Mouse (Mus musculus) left cerebral cortex, postnatal 4 days (tissue): ENCODE data around the gene Cyb5r2. TPM values are rescaled to one million over a fixed set of nuclear protein-coding genes. Genes with fewer than 3 reads are reported as not detected.

Experiments used
- DNase-seq: peaks from one replicate; pipeline ENCODE4 v3.0.0-alpha.2; 2022
- intact Hi-C: fragments of 180-260 bp; cut with DNase I; formaldehyde crosslinking; loops from one replicate; pipeline ENCODE4 v1.15.1; 2025
- total RNA-seq, 2 experiments: library from RNA; stranded (reverse); gene quantifications; 2 replicates each; pipeline ENCODE4 v1.2.3; 2021

The Cyb5r2 gene
- total RNA-seq, 2 experiments from 2014 or later, result not detected

GRCm38 (mm10) chr7:107730587-107730986 is 27.2 kb downstream of the Cyb5r2 start:
- no peak for DNase-seq
- intact Hi-C loops, result no loop called here

GRCm38 (mm10) chr7:107727538-107727937 is 30.3 kb downstream of the Cyb5r2 start:
- DNase-seq, result no peak
- intact Hi-C loops, result no loop called here

GRCm38 (mm10) chr7:107722536-107722935 is 35.3 kb downstream of the Cyb5r2 start:
- intact Hi-C loops, result no loop called here
- no peak for DNase-seq

GRCm38 (mm10) chr7:107720771-107721170 is 37.1 kb downstream of the Cyb5r2 start:
- intact Hi-C loops, result no loop called here
- DNase-seq, result no peak

GRCm38 (mm10) chr7:107714067-107714466 is 43.8 kb downstream of the Cyb5r2 start:
- no peak for DNase-seq
- intact Hi-C loops, result no loop called here

- peak; percentile 8 for DNase-seq
Observed at GRCm38 (mm10) chr7:107712743-107713142, 45.1 kb downstream of the Cyb5r2 start.

GRCm38 (mm10) chr7:107708491-107709112 is 49.2 kb downstream of the Cyb5r2 start:
- intact Hi-C loops, result no loop called here
- peak; percentile 66 for DNase-seq

More at GRCm38 (mm10) chr7:107712743-107713142, 45.1 kb downstream of the Cyb5r2 start:
- intact Hi-C loops, result no loop called here

- DNase-seq, result no peak
Observed at GRCm38 (mm10) chr7:107707650-107708049, 50.2 kb downstream of the Cyb5r2 start.

GRCm38 (mm10) chr7:107705941-107706340 is 51.9 kb downstream of the Cyb5r2 start:
- DNase-seq, result peak; percentile 25
- intact Hi-C loops, result no loop called here

More at GRCm38 (mm10) chr7:107707650-107708049, 50.2 kb downstream of the Cyb5r2 start:
- intact Hi-C loops, result no loop called here

- intact Hi-C loops, result no loop called here
- DNase-seq, result no peak
Observed at GRCm38 (mm10) chr7:107702461-107703380, 55.1 kb downstream of the Cyb5r2 start.

GRCm38 (mm10) chr7:107700646-107701045 is 57.2 kb downstream of the Cyb5r2 start:
- DNase-seq, result no peak
- intact Hi-C loops, result no loop called here

GRCm38 (mm10) chr7:107699926-107700325 is 57.9 kb downstream of the Cyb5r2 start:
- DNase-seq, result no peak
- intact Hi-C loops, result loop anchor here (5.0 kb wide), 1 partner anchor 38 kb away; no protein-coding TSS in a partner anchor

Other genes with a start within 250 kb of the Cyb5r2 start
- gene Olfml1, start 190.6 kb downstream of the Cyb5r2 start, total RNA-seq, result 1 to 10 TPM; 4.6 to 5.6 TPM
- 1 to 10 TPM; 2.6 to 2.9 TPM for gene Ppfibp2, start 162.8 kb downstream of the Cyb5r2 start, total RNA-seq
- not detected for gene 5330417H12Rik, start 132.9 kb downstream of the Cyb5r2 start, total RNA-seq
- gene Ovch2, start 43.2 kb upstream of the Cyb5r2 start, total RNA-seq, result not detected
- gene Olfr467, start 54.2 kb upstream of the Cyb5r2 start, total RNA-seq, result not detected
- gene Olfr469, start 67.5 kb upstream of the Cyb5r2 start, total RNA-seq, result not detected
- gene Olfr470, start 89.5 kb upstream of the Cyb5r2 start, total RNA-seq, result not detected
- not detected for gene Olfr472, start 139.9 kb upstream of the Cyb5r2 start, total RNA-seq
- gene Olfr473, start 172.4 kb upstream of the Cyb5r2 start, total RNA-seq, result not detected
- not detected for gene Olfr474, start 196.6 kb upstream of the Cyb5r2 start, total RNA-seq
- not detected for gene Olfr476, start 206.8 kb upstream of the Cyb5r2 start, total RNA-seq
- not detected for gene Olfr477, start 228.7 kb upstream of the Cyb5r2 start, total RNA-seq